Mouse (Mus musculus): Measurements from ENCODE around the gene Rph3a.

- TF ChIP-seq POLR2AphosphoS5 (IDR thresholded peaks at IDR 0.05; ENCODE audit: insufficient replicate concordance, low read depth, low read length) (no peak), CTCF (IDR thresholded peaks at IDR 0.05; ENCODE audit: low read depth, low read length) (no peak)
Observed at GRCm38 (mm10) chr5:120900666-120901065, 109.2 kb downstream of the Rph3a start.

Measured in G1E (cell line).